Mouse (Mus musculus) forebrain, embryonic 16.5 days (tissue): ENCODE results near the gene Hsp90ab1. TPM values are rescaled to one million over a fixed set of nuclear protein-coding genes. Genes with fewer than 3 reads are reported as not detected.

Experiments
- ATAC-seq: fragments of 200-750 bp; cut with Nextera tagmentation; 2 replicates; pipeline ENCODE4 v1.8.0; 2017; ENCODE audit warnings: mild to moderate bottlenecking, moderate library complexity
- H3K27ac ChIP-seq: fragments of 300-500 bp; sonication (generic); 2 replicates; pipeline ENCODE4 v1.5.1; 2014; ENCODE audit warnings: low read length, control low read depth
- H3K27me3 ChIP-seq: fragments of 300-500 bp; sonication (generic); replicated peaks from 2 replicates; pipeline ENCODE4 v1.6.1; 2014; ENCODE audit warnings: low read length; ENCODE audit not compliant: control insufficient read depth, insufficient read depth
- H3K36me3 ChIP-seq: fragments of 300-500 bp; sonication (generic); 2 replicates; pipeline ENCODE4 v1.6.1; 2014; ENCODE audit not compliant: control insufficient read depth, insufficient read depth
- H3K4me1 ChIP-seq: fragments of 300-500 bp; sonication (generic); replicated peaks from 2 replicates; pipeline ENCODE4 v1.6.1; 2014; ENCODE audit warnings: low read length; ENCODE audit not compliant: control insufficient read depth, insufficient read depth
- H3K4me2 ChIP-seq: fragments of 300-500 bp; sonication (generic); 2 replicates; pipeline ENCODE4 v1.6.1; 2014; ENCODE audit warnings: mild to moderate bottlenecking, low read length, control low read depth
- H3K4me3 ChIP-seq: fragments of 300-500 bp; sonication (generic); replicated peaks from 2 replicates; pipeline ENCODE4 v1.5.1; 2014; ENCODE audit warnings: mild to moderate bottlenecking, low read length, control low read depth
- H3K9ac ChIP-seq: fragments of 300-500 bp; sonication (generic); replicated peaks from 2 replicates; pipeline ENCODE4 v1.6.1; 2014; ENCODE audit warnings: low read depth, low read length, control low read depth
- H3K9me3 ChIP-seq: fragments of 300-500 bp; sonication (generic); 2 replicates; pipeline ENCODE4 v1.6.1; 2016; ENCODE audit warnings: low read length; ENCODE audit not compliant: control insufficient read depth
- WGBS: fragments of 180-500 bp; shearing (Covaris S2); extraction: QIAGEN DNeasy Blood & Tissue Kit; methylation state at CpG from one replicate; pipeline ENCODE4 v1.1.7; 2014; 5-methylcytosine and 5-hydroxymethylcytosine counted together
- polyA plus RNA-seq: library from polyadenylated mRNA; unstranded; fragments of >200 nt; fragmentation: Nextera tagmentation; extraction: Ambion mirVana; gene quantifications from 2 replicates; pipeline ENCODE4 v1.2.1, GENCODE M21; 2015

Hsp90ab1 gene
- polyA plus RNA-seq, result 1,528 and 1,563 TPM in 2 replicates

GRCm38 (mm10) chr17:45573087-45573779 lies at the start of gene Hsp90ab1:
Gene Hsp90ab1 (minus strand): TSS chr17:45573271.
- peaks cover 22% of the 10 kb centered on the region for H3K4me1 ChIP-seq
- H3K9me3 ChIP-seq, result no peaks in the 10 kb centered on the region
- under 1% methylated on average over 41 of the region's 41 CpGs for WGBS
- H3K4me2 ChIP-seq, result peak within 1 kb of the TSS; percentile 77
- peak; percentile 76 for ATAC-seq
- H3K36me3 ChIP-seq, result peaks cover 33% of the 10 kb centered on the region
- no peaks in the 10 kb centered on the region for H3K27me3 ChIP-seq
- peak within 1 kb of the TSS; percentile 98 for H3K27ac ChIP-seq
- peak within 1 kb of the TSS; percentile 99 for H3K9ac ChIP-seq
- H3K4me3 ChIP-seq, result peak within 1 kb of the TSS; percentile 100

GRCm38 (mm10) chr17:45619386-45620256 lies 46.5 kb upstream of the Hsp90ab1 start:
- Histone ChIP-seq H3K9ac (no peak overlapping the region), H3K27ac (no peak overlapping the region)
- ATAC-seq, result no peak

GRCm38 (mm10) chr17:45618941-45619385 lies 45.9 kb upstream of the Hsp90ab1 start:
- 19% methylated on average over 8 of the region's 8 CpGs for WGBS
- ATAC-seq, result no peak

More at GRCm38 (mm10) chr17:45619386-45620256, 46.5 kb upstream of the Hsp90ab1 start:
- Histone ChIP-seq H3K4me2 (no peak overlapping the region), H3K27me3 (no peaks in the 10 kb centered on the region), H3K9me3 (no peaks in the 10 kb centered on the region), H3K36me3 (no peaks in the 10 kb centered on the region), H3K4me3 (no peak overlapping the region), H3K4me1 (no peaks in the 10 kb centered on the region)
- WGBS, result 42% methylated on average over 20 of the region's 20 CpGs

GRCm38 (mm10) chr17:45617655-45618054 lies 44.6 kb upstream of the Hsp90ab1 start:
- no peaks in the 10 kb centered on the region for H3K9me3 ChIP-seq
- no peaks in the 10 kb centered on the region for H3K27me3 ChIP-seq
- no peak overlapping the region for H3K9ac ChIP-seq
- no peak overlapping the region for H3K27ac ChIP-seq
- H3K4me3 ChIP-seq, result no peak overlapping the region
- WGBS, result 91% methylated on average over 6 of the region's 6 CpGs
- no peaks in the 10 kb centered on the region for H3K36me3 ChIP-seq
- no peak for ATAC-seq
- no peak overlapping the region for H3K4me2 ChIP-seq
- no peaks in the 10 kb centered on the region for H3K4me1 ChIP-seq

More at GRCm38 (mm10) chr17:45618941-45619385, 45.9 kb upstream of the Hsp90ab1 start:
- Histone ChIP-seq H3K27ac (no peak overlapping the region), H3K27me3 (no peaks in the 10 kb centered on the region), H3K4me2 (no peak overlapping the region), H3K9me3 (no peaks in the 10 kb centered on the region), H3K36me3 (no peaks in the 10 kb centered on the region), H3K4me3 (no peak overlapping the region), H3K4me1 (no peaks in the 10 kb centered on the region), H3K9ac (no peak overlapping the region)

- no peak overlapping the region for H3K27ac ChIP-seq
- H3K4me3 ChIP-seq, result no peak overlapping the region
- H3K4me1 ChIP-seq, result no peaks in the 10 kb centered on the region
- H3K4me2 ChIP-seq, result no peak overlapping the region
- no peak overlapping the region for H3K9ac ChIP-seq
- no peaks in the 10 kb centered on the region for H3K9me3 ChIP-seq
- 81% methylated on average over 3 of the region's 3 CpGs for WGBS
- no peaks in the 10 kb centered on the region for H3K36me3 ChIP-seq
- no peaks in the 10 kb centered on the region for H3K27me3 ChIP-seq
- ATAC-seq, result no peak
Observed at GRCm38 (mm10) chr17:45616679-45617078, 43.6 kb upstream of the Hsp90ab1 start.

- Histone ChIP-seq H3K27me3 (no peaks in the 10 kb centered on the region), H3K36me3 (no peaks in the 10 kb centered on the region), H3K27ac (no peak overlapping the region), H3K9ac (no peak overlapping the region), H3K4me2 (no peak overlapping the region), H3K4me3 (no peak overlapping the region), H3K9me3 (no peaks in the 10 kb centered on the region), H3K4me1 (no peaks in the 10 kb centered on the region)
- ATAC-seq, result no peak
- 75% methylated on average over 4 of the region's 4 CpGs for WGBS
Observed at GRCm38 (mm10) chr17:45616046-45616650, 43.1 kb upstream of the Hsp90ab1 start.

GRCm38 (mm10) chr17:45612921-45613320 lies 39.9 kb upstream of the Hsp90ab1 start:
- ATAC-seq, result no peak
- Histone ChIP-seq H3K27ac (no peak overlapping the region), H3K4me3 (no peak overlapping the region)

GRCm38 (mm10) chr17:45612008-45612407 lies 38.9 kb upstream of the Hsp90ab1 start:
- H3K27ac ChIP-seq, result no peak overlapping the region
- H3K36me3 ChIP-seq, result no peaks in the 10 kb centered on the region

More at GRCm38 (mm10) chr17:45612921-45613320, 39.9 kb upstream of the Hsp90ab1 start:
- Histone ChIP-seq H3K36me3 (no peaks in the 10 kb centered on the region), H3K9me3 (no peaks in the 10 kb centered on the region), H3K27me3 (no peaks in the 10 kb centered on the region), H3K4me2 (no peak overlapping the region), H3K9ac (no peak overlapping the region), H3K4me1 (no peaks in the 10 kb centered on the region)
- 88% methylated on average over 7 of the region's 7 CpGs for WGBS

More at GRCm38 (mm10) chr17:45612008-45612407, 38.9 kb upstream of the Hsp90ab1 start:
- no peak overlapping the region for H3K4me2 ChIP-seq
- H3K4me3 ChIP-seq, result no peak overlapping the region
- H3K9ac ChIP-seq, result no peak overlapping the region
- peaks cover 4% of the 10 kb centered on the region for H3K9me3 ChIP-seq
- H3K27me3 ChIP-seq, result no peaks in the 10 kb centered on the region
- 86% methylated on average over 8 of the region's 8 CpGs for WGBS
- ATAC-seq, result no peak
- no peaks in the 10 kb centered on the region for H3K4me1 ChIP-seq
